Mouse (Mus musculus): ENCODE measurements around the gene Gm1043. TPM values are rescaled to one million over a fixed set of nuclear protein-coding genes. Genes with fewer than 3 reads are reported as not detected.

Gm1043 gene
- polyA plus RNA-seq, 1 experiment from 2014 or later: 0.36 TPM

GRCm38 (mm10) chr5:37219615-37220014, 134.4 kb downstream of the Gm1043 start:
- 53% methylated on average over 5 of the region's 5 CpGs for WGBS
- Histone ChIP-seq H3K4me3 (no peak overlapping the region), H3K36me3 (no peaks in the 10 kb centered on the region), H3K9ac (no peak overlapping the region), H3K9me3 (replicated peaks) (no peaks in the 10 kb centered on the region), H3K27me3 (no peaks in the 10 kb centered on the region), H3K4me1 (peaks cover 24% of the 10 kb centered on the region), H3K27ac (no peak overlapping the region), H3K4me2 (replicated peaks) (no peak overlapping the region)
- ATAC-seq (ENCODE audit: low FRiP score): no peak

DNA sequence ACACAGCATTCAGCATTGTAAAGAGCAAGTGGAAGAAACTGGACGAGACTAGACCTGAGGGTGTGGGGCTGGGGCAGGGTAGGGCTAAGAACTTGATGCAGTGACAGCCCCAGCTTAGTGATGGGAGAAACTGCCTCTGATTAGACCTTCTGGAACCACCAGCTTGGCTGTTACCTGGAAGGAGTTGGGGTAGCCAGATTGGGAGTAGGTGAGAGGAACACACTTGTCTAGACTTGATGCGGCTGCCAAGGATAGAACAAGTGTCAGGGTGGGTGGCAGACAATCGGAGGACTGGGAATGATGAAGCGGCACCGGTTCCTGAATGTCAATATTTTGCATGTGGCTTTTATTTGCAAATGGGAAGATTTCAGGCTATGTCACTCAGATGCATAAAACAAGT, 135.4 kb downstream of the Gm1043 start:
- Histone ChIP-seq H3K27ac (peak overlapping the region; percentile 74; the same call in 1 of the 2 replicates), H3K4me2 (replicated peaks) (no peak overlapping the region), H3K4me1 (peaks cover 23% of the 10 kb centered on the region), H3K36me3 (no peaks in the 10 kb centered on the region), H3K9me3 (replicated peaks) (no peaks in the 10 kb centered on the region), H3K4me3 (no peak overlapping the region), H3K27me3 (no peaks in the 10 kb centered on the region), H3K9ac (no peak overlapping the region)
- ATAC-seq (ENCODE audit: low FRiP score): no peak
- WGBS: 82% methylated on average over 5 of the region's 5 CpGs

DNA sequence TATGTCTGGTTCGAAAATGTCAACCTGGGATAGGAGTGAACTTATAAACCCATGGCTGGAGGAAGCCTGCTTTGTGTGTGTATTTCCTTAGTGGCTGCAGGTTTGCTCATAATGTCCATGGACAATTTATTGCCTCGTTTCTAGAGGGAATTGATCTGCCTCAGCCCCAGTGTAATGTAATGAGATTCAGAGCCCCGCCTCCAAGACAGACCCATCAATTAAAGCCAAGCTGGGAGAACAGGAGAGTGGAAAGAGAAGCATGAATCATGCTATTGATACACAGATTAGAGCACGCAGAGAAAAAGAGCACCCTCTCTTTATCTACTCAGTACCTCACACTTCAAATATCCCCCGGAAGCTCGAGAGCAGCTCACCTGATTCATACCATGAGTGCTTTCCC, 136.4 kb downstream of the Gm1043 start:
- H3K4me3 ChIP-seq: no peak overlapping the region
- H3K36me3 ChIP-seq: no peaks in the 10 kb centered on the region
- no peaks in the 10 kb centered on the region for H3K27me3 ChIP-seq
- H3K9me3 ChIP-seq (replicated peaks): no peaks in the 10 kb centered on the region
- WGBS: 38% methylated on average over 6 of the region's 6 CpGs
- peaks cover 23% of the 10 kb centered on the region for H3K4me1 ChIP-seq
- H3K4me2 ChIP-seq (replicated peaks): no peak overlapping the region
- peak overlapping the region; percentile 74 for H3K27ac ChIP-seq
- no peak overlapping the region for H3K9ac ChIP-seq
- peak; percentile 78 for ATAC-seq (ENCODE audit: low FRiP score)

DNA sequence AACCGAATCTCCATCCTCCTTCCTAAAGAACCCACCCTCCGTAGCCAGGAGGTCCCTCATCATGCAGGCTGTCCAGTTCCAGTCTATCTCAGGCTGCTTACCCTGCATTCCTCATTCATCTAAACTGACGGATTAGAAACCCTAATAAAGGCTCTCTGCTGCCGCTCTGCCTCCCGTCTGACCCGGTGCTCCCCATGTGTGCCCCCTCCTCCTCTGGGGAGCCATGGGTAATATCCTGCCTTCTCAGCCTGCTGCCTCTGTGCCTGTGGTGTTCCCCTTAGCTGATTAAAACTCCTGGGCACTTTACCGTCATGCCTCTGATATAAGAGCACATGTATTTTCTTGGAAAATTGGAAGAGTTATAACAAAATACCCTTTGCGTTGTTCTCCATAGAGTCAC, 137.1 kb downstream of the Gm1043 start:
- 31% methylated on average over 8 of the region's 8 CpGs for WGBS
- Histone ChIP-seq H3K9me3 (replicated peaks) (no peaks in the 10 kb centered on the region), H3K4me1 (peaks cover 23% of the 10 kb centered on the region), H3K36me3 (no peaks in the 10 kb centered on the region), H3K9ac (no peak overlapping the region), H3K27me3 (no peaks in the 10 kb centered on the region), H3K4me2 (replicated peaks) (no peak overlapping the region), H3K27ac (peak overlapping the region; percentile 74), H3K4me3 (no peak overlapping the region)
- no peak for ATAC-seq (ENCODE audit: low FRiP score)

DNA sequence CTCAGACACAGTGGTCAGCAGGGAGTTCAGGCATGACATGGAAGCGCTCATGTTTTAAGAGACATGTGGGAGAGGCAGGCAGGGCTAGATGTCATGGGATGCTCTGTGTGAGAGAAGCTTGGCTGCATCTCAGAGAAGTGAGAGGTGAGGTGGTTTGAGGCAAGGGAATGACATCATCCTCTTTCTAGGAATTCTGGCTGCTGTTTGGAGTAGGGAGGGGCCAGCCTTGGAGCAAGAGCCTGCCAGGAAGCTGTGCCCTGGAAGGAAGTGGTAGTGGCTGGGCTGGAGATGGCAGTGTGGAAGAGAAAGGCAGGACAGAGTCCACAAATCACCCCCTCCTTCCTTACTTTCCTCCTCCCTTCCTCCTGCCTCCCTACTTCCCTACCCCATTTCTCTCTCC, 140.5 kb downstream of the Gm1043 start:
- Histone ChIP-seq H3K36me3 (no peaks in the 10 kb centered on the region), H3K4me3 (no peak overlapping the region), H3K27ac (no peak overlapping the region), H3K4me1 (peaks cover 26% of the 10 kb centered on the region), H3K27me3 (peaks cover 3% of the 10 kb centered on the region; the same call in 1 of the 2 replicates), H3K9ac (no peak overlapping the region; the same call in 1 of the 2 replicates), H3K9me3 (replicated peaks) (no peaks in the 10 kb centered on the region), H3K4me2 (replicated peaks) (no peak overlapping the region)
- WGBS: 76% methylated on average over 1 of the region's 1 CpGs
- ATAC-seq (ENCODE audit: low FRiP score): no peak

- 56% methylated on average over 6 of the region's 6 CpGs for WGBS
- no peaks in the 10 kb centered on the region for H3K36me3 ChIP-seq
- no peak overlapping the region for H3K9ac ChIP-seq
- H3K4me1 ChIP-seq: peaks cover 9% of the 10 kb centered on the region
- peak overlapping the region; percentile 55; the same call in 1 of the 2 replicates for H3K27ac ChIP-seq
- H3K4me3 ChIP-seq: no peak overlapping the region
- peaks cover 6% of the 10 kb centered on the region; the same call in 1 of the 2 replicates for H3K27me3 ChIP-seq
- no peak overlapping the region for H3K4me2 ChIP-seq (replicated peaks)
- no peaks in the 10 kb centered on the region for H3K9me3 ChIP-seq (replicated peaks)
- no peak for ATAC-seq (ENCODE audit: low FRiP score)
Measured at GRCm38 (mm10) chr5:37227956-37228680, 142.9 kb downstream of the Gm1043 start.

DNA sequence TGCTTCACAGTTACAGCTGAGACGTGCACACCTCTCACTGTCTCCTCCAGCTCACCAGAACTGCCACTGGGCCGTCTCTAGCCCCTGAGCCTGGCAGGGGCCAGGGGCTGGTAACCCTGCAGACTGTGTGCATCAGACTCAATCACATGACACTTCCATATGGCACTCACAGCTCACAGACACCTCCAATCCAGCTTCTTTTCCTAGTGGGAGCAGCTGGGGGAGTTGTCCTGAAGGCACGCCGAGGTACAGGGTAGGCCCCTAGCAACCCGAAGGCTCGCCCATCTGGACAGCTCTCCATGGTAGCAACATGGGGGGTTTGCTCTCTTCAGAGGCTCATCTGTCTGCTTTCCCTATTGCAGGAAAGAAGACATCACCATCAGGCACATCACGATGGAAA, 143.7 kb downstream of the Gm1043 start:
- Histone ChIP-seq H3K36me3 (no peaks in the 10 kb centered on the region), H3K9ac (no peak overlapping the region), H3K27ac (peak overlapping the region; percentile 55; the same call in 1 of the 2 replicates), H3K4me2 (replicated peaks) (no peak overlapping the region), H3K4me1 (peaks cover 9% of the 10 kb centered on the region), H3K9me3 (replicated peaks) (no peaks in the 10 kb centered on the region), H3K4me3 (no peak overlapping the region), H3K27me3 (peaks cover 6% of the 10 kb centered on the region; the same call in 1 of the 2 replicates)
- 44% methylated on average over 7 of the region's 7 CpGs for WGBS
- ATAC-seq (ENCODE audit: low FRiP score): peak; percentile 63

- no peak overlapping the region for H3K27ac ChIP-seq
- ATAC-seq (ENCODE audit: low FRiP score): no peak
Measured at GRCm38 (mm10) chr5:37233010-37233557, 147.9 kb downstream of the Gm1043 start.

DNA sequence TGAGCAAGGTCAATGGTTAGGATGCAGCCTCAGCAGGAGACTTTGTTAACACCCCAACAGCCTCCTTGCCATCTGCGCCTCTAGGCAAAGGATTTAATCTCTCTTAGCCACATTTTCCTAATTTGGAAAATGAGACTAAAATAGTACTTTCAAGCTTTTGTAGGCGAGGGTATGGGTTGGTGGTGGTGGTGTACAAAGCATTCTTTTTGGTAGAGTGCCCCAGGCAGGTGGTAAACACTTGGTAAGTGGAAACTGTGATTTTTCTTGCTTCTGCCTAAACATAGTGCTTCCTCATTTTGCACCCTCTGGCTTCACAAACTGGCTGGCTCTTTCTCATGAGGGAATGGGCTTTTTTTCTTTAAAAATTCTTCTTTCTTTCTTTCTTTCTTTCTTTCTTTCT, 153.5 kb downstream of the Gm1043 start:
- H3K4me1 ChIP-seq: peaks cover 22% of the 10 kb centered on the region
- ATAC-seq (ENCODE audit: low FRiP score): no peak
- 49% methylated on average over 2 of the region's 2 CpGs for WGBS
- H3K27ac ChIP-seq: no peak overlapping the region
- H3K27me3 ChIP-seq: peaks cover 42% of the 10 kb centered on the region
- no peak overlapping the region for H3K9ac ChIP-seq
- H3K9me3 ChIP-seq (replicated peaks): no peaks in the 10 kb centered on the region
- no peak overlapping the region for H3K4me3 ChIP-seq
- no peak overlapping the region for H3K4me2 ChIP-seq (replicated peaks)
- no peaks in the 10 kb centered on the region for H3K36me3 ChIP-seq

More at GRCm38 (mm10) chr5:37233010-37233557, 147.9 kb downstream of the Gm1043 start:
- H3K9ac ChIP-seq: no peak overlapping the region
- H3K27me3 ChIP-seq: peaks cover 6% of the 10 kb centered on the region; the same call in 1 of the 2 replicates
- WGBS: 46% methylated on average over 9 of the region's 9 CpGs
- H3K4me2 ChIP-seq (replicated peaks): no peak overlapping the region
- H3K9me3 ChIP-seq (replicated peaks): no peaks in the 10 kb centered on the region
- no peak overlapping the region for H3K4me3 ChIP-seq
- H3K4me1 ChIP-seq: peaks cover 9% of the 10 kb centered on the region
- no peaks in the 10 kb centered on the region for H3K36me3 ChIP-seq

- H3K36me3 ChIP-seq: no peaks in the 10 kb centered on the region
- H3K4me3 ChIP-seq: no peak overlapping the region
- peaks cover 58% of the 10 kb centered on the region for H3K27me3 ChIP-seq
Measured at GRCm38 (mm10) chr5:37240550-37240949, 155.4 kb downstream of the Gm1043 start.

DNA sequence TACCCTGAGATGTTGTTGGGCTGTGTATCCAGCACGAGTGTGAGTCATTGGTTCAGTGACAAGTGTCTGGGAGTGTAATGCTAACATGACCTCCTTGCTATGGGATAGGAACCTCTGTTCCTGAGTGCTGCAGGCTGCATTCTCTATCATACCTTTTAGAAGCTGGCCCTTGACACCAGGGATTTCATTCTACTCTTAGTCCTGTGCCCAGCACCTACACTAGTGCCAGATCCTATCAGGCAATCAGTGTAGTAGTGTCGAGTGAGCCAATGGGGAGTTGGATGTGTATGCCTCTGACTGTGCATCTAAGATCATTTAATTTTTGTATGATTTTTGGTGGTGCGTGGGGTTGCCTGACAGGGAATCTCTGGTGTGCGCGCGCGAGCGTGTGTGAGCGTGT, 156.1 kb downstream of the Gm1043 start:
- Histone ChIP-seq H3K27ac (peak overlapping the region; percentile 98), H3K27me3 (peaks cover 63% of the 10 kb centered on the region), H3K4me1 (peaks cover 39% of the 10 kb centered on the region), H3K9me3 (replicated peaks) (no peaks in the 10 kb centered on the region), H3K36me3 (no peaks in the 10 kb centered on the region), H3K4me2 (replicated peaks) (peak overlapping the region; percentile 74), H3K9ac (peak overlapping the region; percentile 88), H3K4me3 (peak overlapping the region; percentile 74)
- WGBS: 11% methylated on average over 9 of the region's 9 CpGs
- ATAC-seq (ENCODE audit: low FRiP score): peak; percentile 6; the same call in 1 of the 2 replicates

More at GRCm38 (mm10) chr5:37240550-37240949, 155.4 kb downstream of the Gm1043 start:
- H3K4me2 ChIP-seq (replicated peaks): 0 out of 2 replicates have a peak overlapping the region, but pooled peaks have one; percentile 5
- no peaks in the 10 kb centered on the region for H3K9me3 ChIP-seq (replicated peaks)
- no peak overlapping the region for H3K9ac ChIP-seq
- H3K27ac ChIP-seq: 0 out of 2 replicates have a peak overlapping the region, but pooled peaks have one; percentile 98
- no peak for ATAC-seq (ENCODE audit: low FRiP score)
- 7% methylated on average over 5 of the region's 5 CpGs for WGBS
- peaks cover 39% of the 10 kb centered on the region for H3K4me1 ChIP-seq

DNA sequence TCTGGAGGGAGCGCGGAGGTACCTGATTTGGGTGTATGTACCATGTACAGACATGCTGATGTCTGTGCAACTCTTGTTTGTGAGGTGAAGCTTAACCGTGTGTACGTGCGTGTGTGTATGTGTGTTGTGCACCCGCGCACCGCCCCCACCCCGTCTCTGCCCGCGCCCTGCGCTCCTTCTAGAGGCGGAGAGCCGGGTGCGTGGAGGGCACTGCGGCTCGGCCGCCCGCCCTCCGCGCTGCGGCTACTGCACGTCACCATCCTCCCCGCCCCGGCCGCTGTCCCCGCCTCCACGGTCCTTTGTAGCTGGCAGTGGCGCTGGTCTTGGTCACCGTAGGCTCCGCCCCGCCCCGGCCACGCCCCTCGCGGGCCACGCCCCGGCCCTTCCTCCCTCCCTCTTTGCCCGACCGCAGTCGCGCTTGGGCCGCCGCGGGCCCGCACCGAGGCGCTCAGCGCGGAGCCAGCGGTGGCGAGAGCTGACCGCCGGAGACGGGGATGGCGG, 156.5 kb downstream of the Gm1043 start, which contains the start of gene Crmp1:
Crmp1 (plus strand) TSS at position 290 of the 501 bp plus-strand sequence.
- H3K9me3 ChIP-seq (replicated peaks): no peaks in the 10 kb centered on the region
- H3K36me3 ChIP-seq: no peaks in the 10 kb centered on the region
- H3K4me2 ChIP-seq (replicated peaks): peak within 1 kb of the TSS; percentile 74
- peak within 1 kb of the TSS; percentile 98 for H3K27ac ChIP-seq
- H3K4me3 ChIP-seq: peak within 1 kb of the TSS; percentile 74
- ATAC-seq (ENCODE audit: low FRiP score): peak; percentile 71
- H3K27me3 ChIP-seq: peaks cover 63% of the 10 kb centered on the region
- WGBS: 2% methylated on average over 47 of the region's 56 CpGs
- peaks cover 39% of the 10 kb centered on the region for H3K4me1 ChIP-seq
- H3K9ac ChIP-seq: peak within 1 kb of the TSS; percentile 88

Data from hindbrain, embryonic 12.5 days (tissue).